Mouse (Mus musculus) heart, embryonic 14.5 days (tissue): ENCODE data around the gene Cdk18. TPM values are rescaled to one million over a fixed set of nuclear protein-coding genes. Genes with fewer than 3 reads are reported as not detected.

Experiments used
- ATAC-seq: fragments of 200-750 bp; cut with Nextera tagmentation; 2 replicates; pipeline ENCODE4 v1.8.0; 2017; ENCODE audit warnings: low read depth, moderate TSS enrichment; ENCODE audit not compliant: insufficient number of reproducible peaks, insufficient read depth, low FRiP score
- H3K27ac ChIP-seq, 2 experiments: fragments of 200-500 bp in 1 of 2; fragments of 300-500 bp in 1 of 2; sonication (generic) in 1 of 2; replicated peaks in 1 of 2; 2 replicates each; pipeline ENCODE4 v1.5.1; 2012 to 2014; ENCODE audit warnings: low read depth in 2 of 2, low read length in 2 of 2, control low read depth in 1 of 2, mild to moderate bottlenecking in 1 of 2, mixed read lengths in 1 of 2; ENCODE audit not compliant: control insufficient read depth in 1 of 2, insufficient read depth in 1 of 2
- H3K27me3 ChIP-seq: fragments of 300-500 bp; sonication (generic); 2 replicates; pipeline ENCODE4 v1.6.1; 2014; ENCODE audit warnings: mild to moderate bottlenecking, low read length, control low read depth; ENCODE audit not compliant: control insufficient read depth, insufficient read depth
- H3K36me3 ChIP-seq: fragments of 300-500 bp; sonication (generic); 2 replicates; pipeline ENCODE4 v1.6.1; 2014; ENCODE audit warnings: mild to moderate bottlenecking, control low read depth, low read length, mixed read lengths; ENCODE audit not compliant: control insufficient read depth, insufficient read depth
- H3K4me1 ChIP-seq, 2 experiments: fragments of 200-500 bp in 1 of 2; fragments of 300-500 bp in 1 of 2; sonication (generic) in 1 of 2; 2 replicates each; pipeline ENCODE4 v1.6.1; 2012 to 2014; ENCODE audit warnings: low read length in 2 of 2, control low read depth in 1 of 2, mixed read lengths in 1 of 2; ENCODE audit not compliant: control insufficient read depth in 2 of 2, insufficient read depth in 2 of 2
- H3K4me2 ChIP-seq: fragments of 300-500 bp; sonication (generic); 2 replicates; pipeline ENCODE4 v1.6.1; 2014; ENCODE audit warnings: mild to moderate bottlenecking, low read length
- H3K4me3 ChIP-seq, 2 experiments: fragments of 200-500 bp in 1 of 2; fragments of 300-500 bp in 1 of 2; sonication (generic) in 1 of 2; 2 replicates each; pipeline ENCODE4 v1.5.1; 2012 to 2014; ENCODE audit warnings: low read length in 2 of 2, mild to moderate bottlenecking in 2 of 2, control low read depth in 1 of 2, low read depth in 1 of 2, moderate library complexity in 1 of 2; ENCODE audit not compliant: control insufficient read depth in 1 of 2, insufficient read depth in 1 of 2
- H3K9ac ChIP-seq: fragments of 300-500 bp; sonication (generic); 2 replicates; pipeline ENCODE4 v1.6.1; 2014; ENCODE audit warnings: mild to moderate bottlenecking, low read length
- H3K9me3 ChIP-seq: fragments of 300-500 bp; sonication (generic); 2 replicates; pipeline ENCODE4 v1.6.1; 2016; ENCODE audit warnings: low read length, control low read depth; ENCODE audit not compliant: control insufficient read depth
- WGBS: fragments of 180-500 bp; shearing (Covaris S2); extraction: QIAGEN DNeasy Blood & Tissue Kit; methylation state at CpG from one replicate; pipeline ENCODE4 v1.1.7; 2014; 5-methylcytosine and 5-hydroxymethylcytosine counted together
- polyA plus RNA-seq: library from polyadenylated mRNA; unstranded; fragments of >200 nt; fragmentation: Nextera tagmentation; extraction: Ambion mirVana; gene quantifications from 2 replicates; pipeline ENCODE4 v1.2.1, GENCODE M21; 2014

Gene Cdk18
- polyA plus RNA-seq, 1 experiment from 2014 or later = 2.9 TPM

DNA sequence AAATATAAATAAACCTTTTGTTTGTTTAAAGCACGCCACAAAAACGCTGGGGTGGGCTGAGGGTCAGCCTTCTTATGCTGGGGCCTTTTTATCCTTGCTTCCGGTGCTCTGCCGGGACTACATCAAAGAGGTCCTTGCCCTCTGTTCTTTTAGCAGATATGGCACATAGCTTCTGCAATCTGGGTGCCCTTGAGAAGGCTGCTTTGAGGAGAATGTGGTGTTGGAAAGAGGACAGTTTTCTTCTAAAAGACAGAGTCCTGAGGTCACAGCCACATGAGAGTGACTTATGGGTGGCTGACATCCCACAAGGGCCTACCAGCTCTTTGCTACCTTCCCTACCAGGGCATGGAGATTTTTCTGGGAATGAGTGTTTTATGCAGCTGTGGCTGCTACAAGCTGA lies 1.1 kb upstream of the Cdk18 start:
- no peak overlapping the region for H3K9ac ChIP-seq
- no peaks in the 10 kb centered on the region for H3K36me3 ChIP-seq
- H3K9me3 ChIP-seq = no peaks in the 10 kb centered on the region
- peaks cover 7 to 14% of the 10 kb centered on the region in 2 experiments for H3K4me1 ChIP-seq
- no peak overlapping the region for H3K27ac ChIP-seq
- WGBS = 59% methylated on average over 4 of the region's 4 CpGs
- H3K4me3 ChIP-seq = no peak overlapping the region
- no peaks in the 10 kb centered on the region for H3K27me3 ChIP-seq
- H3K4me2 ChIP-seq = no peak overlapping the region
- no peak for ATAC-seq

- Histone ChIP-seq H3K9me3 (no peaks in the 10 kb centered on the region), H3K27ac (no peak overlapping the region), H3K36me3 (no peaks in the 10 kb centered on the region), H3K4me1 (peaks cover 7 to 17% of the 10 kb centered on the region in 2 experiments), H3K27me3 (no peaks in the 10 kb centered on the region), H3K4me2 (peak overlapping the region; percentile 97; the same call in 1 of the 2 replicates), H3K9ac (no peak overlapping the region), H3K4me3 (no peak overlapping the region)
- ATAC-seq = no peak
- 67% methylated on average over 10 of the region's 10 CpGs for WGBS
Measured at GRCm38 (mm10) chr1:132140171-132140570, 687 bp upstream of the Cdk18 start.

DNA sequence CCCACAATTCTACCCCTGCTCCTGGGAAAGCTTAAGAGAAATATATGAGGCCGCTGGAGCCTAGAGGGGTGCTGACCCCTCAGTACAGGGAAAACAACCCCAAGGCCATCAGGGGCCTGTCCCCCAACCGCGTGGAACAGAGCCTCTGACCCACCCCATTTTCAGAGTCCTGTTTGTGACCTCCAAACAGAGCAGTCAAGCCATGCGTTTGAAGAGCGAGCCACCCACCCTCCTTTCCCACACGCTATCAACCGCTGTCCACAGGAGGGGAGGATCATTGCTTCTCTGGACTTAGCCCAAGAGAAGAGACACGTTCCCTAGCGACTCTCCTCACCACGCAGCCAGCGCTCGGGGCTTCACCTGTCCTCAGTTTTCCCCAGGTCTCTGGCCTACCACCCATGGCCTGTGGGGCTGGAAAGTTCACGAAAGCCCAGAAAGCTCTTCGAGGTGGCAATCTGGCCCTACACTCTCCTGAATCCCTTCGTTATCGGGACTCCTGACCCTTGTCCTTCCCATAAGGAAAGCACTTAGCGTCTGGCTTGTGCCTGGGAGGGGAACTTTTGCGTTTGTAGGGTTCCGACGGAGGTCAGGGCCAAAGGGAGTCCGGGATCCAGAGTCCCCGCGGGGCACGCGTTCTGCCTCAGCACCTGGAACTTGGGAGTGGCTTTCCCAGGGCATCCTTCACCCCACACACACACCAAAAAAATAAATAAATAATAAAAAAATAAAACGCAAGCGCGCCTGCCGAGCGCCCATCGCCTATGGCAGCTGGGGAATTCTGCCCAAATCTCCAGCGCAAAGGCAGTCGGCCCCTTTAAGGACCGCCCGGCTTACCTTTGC lies 688 bp downstream of the Cdk18 start:
- Histone ChIP-seq H3K27ac (no peak overlapping the region), H3K9me3 (no peaks in the 10 kb centered on the region), H3K27me3 (no peaks in the 10 kb centered on the region), H3K4me3 (peak overlapping the region; percentile 66 to 76), H3K4me2 (peak overlapping the region; percentile 97), H3K9ac (peak overlapping the region; percentile 75), H3K36me3 (no peaks in the 10 kb centered on the region), H3K4me1 (peaks cover 11 to 19% of the 10 kb centered on the region in 2 experiments)
- no peak for ATAC-seq
- WGBS = 6% methylated on average over 35 of the region's 35 CpGs

- 59% methylated on average over 9 of the region's 9 CpGs for WGBS
- H3K4me3 ChIP-seq = peak overlapping the region in 1 of 2 experiments; percentile 66; a peak in 2 of 4 replicates
Measured at GRCm38 (mm10) chr1:132137935-132138575, 1.4 kb downstream of the Cdk18 start.

DNA sequence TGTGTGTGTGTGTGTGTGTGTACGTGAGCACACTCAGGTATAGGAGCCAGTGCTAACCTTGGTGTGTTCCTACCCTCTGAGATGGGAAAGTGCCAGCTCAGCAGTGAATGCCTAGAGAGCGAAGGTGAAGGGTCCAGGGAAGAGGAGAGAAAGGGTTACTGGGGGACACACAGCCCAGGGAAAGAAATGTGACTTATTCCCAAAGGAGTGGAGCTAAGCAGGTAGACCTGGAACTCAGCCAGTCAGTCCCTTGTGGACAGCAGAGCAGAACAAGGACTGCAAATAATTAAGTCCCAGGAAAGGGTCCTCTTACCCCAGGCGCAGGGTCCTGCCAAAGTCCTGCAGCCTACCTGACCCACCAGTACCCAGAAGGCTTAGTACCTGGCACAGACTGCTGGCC lies 2.6 kb downstream of the Cdk18 start:
- H3K4me2 ChIP-seq = no peak overlapping the region
- peaks cover 24 to 28% of the 10 kb centered on the region in 2 experiments for H3K4me1 ChIP-seq
- 91% methylated on average over 3 of the region's 3 CpGs for WGBS
- no peaks in the 10 kb centered on the region for H3K9me3 ChIP-seq
- H3K36me3 ChIP-seq = no peaks in the 10 kb centered on the region
- no peak overlapping the region for H3K27ac ChIP-seq
- no peak for ATAC-seq
- H3K27me3 ChIP-seq = no peaks in the 10 kb centered on the region
- no peak overlapping the region for H3K9ac ChIP-seq
- H3K4me3 ChIP-seq = no peak overlapping the region

More at GRCm38 (mm10) chr1:132137935-132138575, 1.4 kb downstream of the Cdk18 start:
- no peak for ATAC-seq
- no peak overlapping the region for H3K9ac ChIP-seq
- H3K4me1 ChIP-seq = peaks cover 18 to 25% of the 10 kb centered on the region in 2 experiments
- H3K4me2 ChIP-seq = peak overlapping the region; percentile 97; the same call in 1 of the 2 replicates
- H3K27me3 ChIP-seq = no peaks in the 10 kb centered on the region
- H3K36me3 ChIP-seq = no peaks in the 10 kb centered on the region
- no peaks in the 10 kb centered on the region for H3K9me3 ChIP-seq
- H3K27ac ChIP-seq = no peak overlapping the region

GRCm38 (mm10) chr1:132135631-132136030 lies 3.9 kb downstream of the Cdk18 start:
- no peaks in the 10 kb centered on the region for H3K9me3 ChIP-seq
- H3K4me3 ChIP-seq = no peak overlapping the region
- peaks cover 24 to 28% of the 10 kb centered on the region in 2 experiments for H3K4me1 ChIP-seq
- 71% methylated on average over 7 of the region's 7 CpGs for WGBS
- H3K27ac ChIP-seq = no peak overlapping the region
- no peak overlapping the region for H3K9ac ChIP-seq
- no peak overlapping the region for H3K4me2 ChIP-seq
- ATAC-seq = no peak
- no peaks in the 10 kb centered on the region for H3K27me3 ChIP-seq
- no peaks in the 10 kb centered on the region for H3K36me3 ChIP-seq

DNA sequence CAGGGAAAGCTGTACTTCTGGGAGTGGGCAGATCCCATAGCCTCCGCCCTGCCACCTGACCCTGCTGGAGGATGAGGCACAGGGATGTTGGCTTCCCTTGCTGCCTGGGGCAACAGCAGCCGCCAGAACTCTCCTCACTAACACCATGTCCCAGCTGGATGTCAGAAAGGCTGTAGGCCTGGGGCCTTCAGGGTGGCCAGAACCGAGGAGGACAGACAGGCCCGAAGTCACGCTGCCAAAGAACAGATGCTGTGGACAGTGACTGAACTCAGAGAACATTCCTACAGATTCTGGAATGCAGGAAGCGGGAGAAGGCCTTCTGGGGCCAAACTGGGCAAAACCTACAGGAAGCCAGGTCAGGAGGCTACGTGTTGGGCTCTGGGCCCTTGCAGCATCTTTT lies 11.2 kb downstream of the Cdk18 start:
- WGBS = 53% methylated on average over 7 of the region's 7 CpGs

More for the DNA sequence above, 11.2 kb downstream of the Cdk18 start:
- Histone ChIP-seq H3K27me3 (no peaks in the 10 kb centered on the region), H3K4me1 (peaks cover 8 to 14% of the 10 kb centered on the region in 2 experiments), H3K36me3 (no peaks in the 10 kb centered on the region), H3K4me3 (no peak overlapping the region), H3K9me3 (no peaks in the 10 kb centered on the region), H3K4me2 (no peak overlapping the region), H3K9ac (no peak overlapping the region), H3K27ac (no peak overlapping the region)
- no peak for ATAC-seq
